Mouse (Mus musculus) limb, embryonic 12.5 days (tissue): ENCODE measurements around the gene Pou2f2. TPM values are rescaled to one million over a fixed set of nuclear protein-coding genes. Genes with fewer than 3 reads are reported as not detected.

Experiments used
- ATAC-seq: fragments of 200-750 bp; cut with Nextera tagmentation; 2 replicates; pipeline ENCODE4 v1.8.0; 2017; ENCODE audit warnings: low read depth, moderate TSS enrichment; ENCODE audit not compliant: insufficient number of reproducible peaks, insufficient read depth, low FRiP score, low TSS enrichment
- H3K27ac ChIP-seq: fragments of 300-500 bp; sonication (generic); 2 replicates; pipeline ENCODE4 v1.5.1; 2016; ENCODE audit warnings: mild to moderate bottlenecking, moderate library complexity
- H3K27me3 ChIP-seq: fragments of 300-500 bp; sonication (generic); 2 replicates; pipeline ENCODE4 v1.6.1; 2016; ENCODE audit warnings: mild to moderate bottlenecking, moderate library complexity
- H3K36me3 ChIP-seq: fragments of 300-500 bp; sonication (generic); 2 replicates; pipeline ENCODE4 v1.6.1; 2016; ENCODE audit warnings: mild to moderate bottlenecking, moderate library complexity
- H3K4me1 ChIP-seq: fragments of 300-500 bp; sonication (generic); replicated peaks from 2 replicates; pipeline ENCODE4 v1.6.1; 2016
- H3K4me2 ChIP-seq: fragments of 300-500 bp; sonication (generic); 2 replicates; pipeline ENCODE4 v1.6.1; 2016; ENCODE audit warnings: mild to moderate bottlenecking, moderate library complexity
- H3K4me3 ChIP-seq: fragments of 300-500 bp; sonication (generic); replicated peaks from 2 replicates; pipeline ENCODE4 v1.5.1; 2016; ENCODE audit warnings: mild to moderate bottlenecking
- H3K9ac ChIP-seq: fragments of 300-500 bp; sonication (generic); replicated peaks from 2 replicates; pipeline ENCODE4 v1.6.1; 2016; ENCODE audit warnings: mild to moderate bottlenecking, moderate library complexity
- H3K9me3 ChIP-seq: fragments of 300-500 bp; sonication (generic); 2 replicates; pipeline ENCODE4 v1.6.1; 2016; ENCODE audit warnings: mild to moderate bottlenecking, moderate library complexity
- WGBS: fragments of 180-500 bp; shearing (Covaris S2); methylation state at CpG from one replicate; pipeline ENCODE4 v1.1.7; 2016; 5-methylcytosine and 5-hydroxymethylcytosine counted together
- polyA plus RNA-seq: library from polyadenylated mRNA; unstranded; fragments of >200 nt; fragmentation: Nextera tagmentation; extraction: Ambion mirVana; gene quantifications from 2 replicates; pipeline ENCODE4 v1.2.1, GENCODE M21; 2016

Gene Pou2f2
- polyA plus RNA-seq, 1 experiment from 2014 or later: 2.9 TPM

DNA sequence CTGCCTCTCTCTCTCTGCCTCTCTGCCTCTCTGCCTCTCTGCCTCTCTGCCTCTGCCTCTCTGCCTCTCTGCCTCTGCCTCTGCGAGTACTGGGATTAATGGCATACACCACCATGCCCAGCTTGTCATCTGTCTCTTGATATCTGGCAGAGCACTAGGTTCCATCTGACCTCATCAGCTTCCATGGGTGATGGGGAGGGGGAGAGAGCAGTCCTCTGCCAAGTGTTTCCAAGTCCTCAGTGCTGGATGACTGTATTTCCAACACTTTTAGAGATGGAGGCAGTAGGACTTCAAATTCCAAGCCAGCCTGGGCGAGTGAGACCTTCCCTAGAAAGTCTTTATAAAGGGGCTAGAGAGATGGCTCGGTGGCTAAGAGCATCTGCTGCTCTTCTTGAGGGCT is 42.0 kb downstream of the Pou2f2 start:
- Histone ChIP-seq H3K9me3 (peaks cover 5% of the 10 kb centered on the region), H3K4me2 (no peak overlapping the region), H3K36me3 (no peaks in the 10 kb centered on the region), H3K4me3 (no peak overlapping the region), H3K27me3 (peaks cover 61% of the 10 kb centered on the region), H3K4me1 (peaks cover 3% of the 10 kb centered on the region; the same call in 1 of the 2 replicates), H3K9ac (no peak overlapping the region), H3K27ac (no peak overlapping the region)
- 40% methylated on average over 3 of the region's 3 CpGs for WGBS
- ATAC-seq: no peak

DNA sequence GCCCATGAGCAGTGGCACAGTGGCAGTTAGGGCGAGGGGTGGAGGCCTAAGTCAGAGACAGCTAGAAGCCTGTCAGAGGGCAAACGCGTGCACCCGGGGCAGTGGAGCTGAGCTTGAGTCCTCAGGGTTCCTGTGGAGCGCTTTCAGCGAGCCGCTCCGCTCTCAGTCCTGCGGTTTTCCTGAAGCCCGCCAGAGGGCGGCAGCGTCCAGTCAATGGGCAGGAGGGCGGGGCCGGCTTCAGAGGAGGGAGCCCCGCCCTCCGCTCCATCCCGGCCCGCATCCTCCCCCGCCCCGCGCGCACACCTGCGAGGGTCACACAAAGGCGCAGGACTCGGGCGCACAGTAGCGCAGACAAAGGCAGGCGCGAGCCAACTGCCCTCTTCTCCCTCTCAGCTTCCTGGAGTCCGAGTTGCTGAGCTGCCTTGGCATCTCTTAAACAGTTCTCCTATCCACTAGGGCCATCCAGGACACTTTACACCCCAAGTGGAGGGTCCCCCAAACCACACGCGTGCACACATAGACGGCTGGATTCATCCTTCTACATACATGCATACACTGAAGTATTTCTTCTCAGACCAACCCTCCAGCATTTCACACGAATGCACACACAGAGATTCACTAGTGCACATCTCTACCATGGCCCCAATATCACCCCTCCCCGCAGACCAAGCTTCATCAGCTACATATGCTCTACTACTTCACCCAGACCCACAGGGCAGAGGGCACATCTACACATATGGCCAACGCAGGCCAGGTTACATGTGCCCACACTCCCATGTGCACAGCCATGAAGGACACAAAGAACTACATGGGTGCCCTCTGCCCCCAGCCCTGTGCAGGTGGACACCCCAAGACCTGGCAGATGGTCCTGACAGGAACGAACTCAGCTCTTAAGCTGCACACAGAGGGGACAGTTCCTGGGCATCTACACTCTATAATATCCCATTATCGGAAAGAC is 46.2 kb downstream of the Pou2f2 start:
- peak overlapping the region; percentile 60 for H3K4me2 ChIP-seq
- H3K4me3 ChIP-seq: peak overlapping the region; percentile 26
- no peaks in the 10 kb centered on the region for H3K36me3 ChIP-seq
- WGBS: 9% methylated on average over 38 of the region's 38 CpGs
- peaks cover 84% of the 10 kb centered on the region for H3K27me3 ChIP-seq
- H3K9ac ChIP-seq: no peak overlapping the region
- H3K27ac ChIP-seq: no peak overlapping the region
- ATAC-seq: peak; percentile 71
- peaks cover 9% of the 10 kb centered on the region; the same call in 1 of the 2 replicates for H3K4me1 ChIP-seq
- H3K9me3 ChIP-seq: peaks cover 5% of the 10 kb centered on the region

DNA sequence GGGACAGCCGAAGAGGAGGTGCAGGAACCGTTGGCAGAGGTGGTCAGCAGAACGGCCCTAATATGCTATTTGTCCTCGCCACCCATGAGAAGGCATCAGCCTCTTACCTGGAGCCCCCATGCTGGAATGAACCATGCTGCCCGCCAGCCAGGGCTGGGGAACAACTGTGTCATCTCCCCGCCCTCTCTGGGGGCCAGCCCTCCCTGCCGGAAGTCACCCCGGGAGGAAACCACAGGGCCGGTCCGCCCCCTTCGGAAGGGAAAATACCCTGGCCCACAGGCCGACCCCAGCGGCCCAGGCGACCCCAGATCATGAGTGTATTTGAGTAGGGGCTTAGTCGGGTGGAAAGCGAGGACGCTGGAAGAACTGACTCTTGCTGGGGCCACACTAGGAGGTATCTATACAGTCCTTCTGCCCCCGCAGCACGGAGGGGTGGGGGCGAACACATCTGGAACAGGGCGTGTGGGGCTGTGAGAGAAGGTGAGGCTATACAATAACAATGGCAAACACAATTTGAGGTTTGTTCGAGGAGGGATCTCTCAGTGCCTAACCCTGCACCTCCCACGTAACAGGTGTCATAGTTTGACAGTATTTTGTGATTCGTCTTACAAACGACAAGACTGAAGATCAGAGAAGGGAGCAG is 47.1 kb downstream of the Pou2f2 start:
- peak overlapping the region; percentile 34; the same call in 1 of the 2 replicates for H3K4me2 ChIP-seq
- peaks cover 9% of the 10 kb centered on the region; the same call in 1 of the 2 replicates for H3K4me1 ChIP-seq
- peaks cover 75% of the 10 kb centered on the region for H3K27me3 ChIP-seq
- 8% methylated on average over 25 of the region's 25 CpGs for WGBS
- H3K36me3 ChIP-seq: no peaks in the 10 kb centered on the region
- H3K9me3 ChIP-seq: peaks cover 5% of the 10 kb centered on the region
- ATAC-seq: 0 out of 2 replicates have a peak, but pooled peaks have one; percentile 19
- H3K4me3 ChIP-seq: 0 out of 2 replicates have a peak overlapping the region, but pooled peaks have one; percentile 7
- no peak overlapping the region for H3K9ac ChIP-seq
- no peak overlapping the region for H3K27ac ChIP-seq

DNA sequence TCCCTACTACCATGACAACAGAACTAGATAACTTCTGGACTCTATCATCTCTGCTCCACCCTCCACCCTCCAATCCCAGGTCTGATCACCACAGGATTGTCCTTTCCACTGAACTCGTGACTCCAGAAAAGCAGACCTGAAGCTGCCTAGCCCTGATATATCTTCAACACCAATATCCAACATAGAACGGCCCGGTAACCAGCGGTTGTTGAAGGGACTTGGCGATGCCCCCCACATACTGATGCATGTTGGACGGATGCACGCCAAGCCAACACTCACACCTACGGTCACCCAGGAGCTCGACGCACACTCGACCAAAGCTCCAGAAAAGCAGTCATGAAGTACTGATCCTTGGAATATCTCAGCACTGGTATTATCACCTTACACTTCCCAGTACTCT is 48.3 kb downstream of the Pou2f2 start:
- Histone ChIP-seq H3K36me3 (no peaks in the 10 kb centered on the region), H3K27ac (no peak overlapping the region), H3K9me3 (peaks cover 5% of the 10 kb centered on the region), H3K4me2 (no peak overlapping the region), H3K9ac (no peak overlapping the region), H3K4me3 (no peak overlapping the region), H3K27me3 (peaks cover 72% of the 10 kb centered on the region), H3K4me1 (peaks cover 9% of the 10 kb centered on the region; the same call in 1 of the 2 replicates)
- ATAC-seq: no peak
- 90% methylated on average over 11 of the region's 11 CpGs for WGBS

DNA sequence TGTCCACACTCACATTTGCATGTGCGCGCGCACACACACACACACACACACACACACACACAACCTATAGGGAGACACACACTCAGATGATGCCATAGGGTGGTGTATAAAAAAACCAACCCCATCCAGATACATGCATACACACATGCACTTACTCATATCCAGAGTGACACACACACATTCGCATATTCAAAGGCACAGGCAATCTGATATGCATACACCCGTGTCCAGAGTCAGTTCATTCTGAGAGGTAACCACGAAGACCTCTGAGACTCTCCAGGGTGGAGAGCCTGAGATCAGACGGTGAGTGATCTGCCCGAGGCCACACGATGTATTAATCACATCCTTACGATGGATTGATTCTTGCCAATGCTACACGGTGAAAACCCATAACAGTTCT is 49.0 kb downstream of the Pou2f2 start:
- Histone ChIP-seq H3K9ac (no peak overlapping the region), H3K36me3 (no peaks in the 10 kb centered on the region), H3K27ac (no peak overlapping the region), H3K4me1 (peaks cover 9% of the 10 kb centered on the region; the same call in 1 of the 2 replicates), H3K27me3 (peaks cover 66% of the 10 kb centered on the region), H3K9me3 (peaks cover 2% of the 10 kb centered on the region), H3K4me2 (no peak overlapping the region), H3K4me3 (no peak overlapping the region)
- ATAC-seq: no peak
- WGBS: 77% methylated on average over 11 of the region's 11 CpGs

DNA sequence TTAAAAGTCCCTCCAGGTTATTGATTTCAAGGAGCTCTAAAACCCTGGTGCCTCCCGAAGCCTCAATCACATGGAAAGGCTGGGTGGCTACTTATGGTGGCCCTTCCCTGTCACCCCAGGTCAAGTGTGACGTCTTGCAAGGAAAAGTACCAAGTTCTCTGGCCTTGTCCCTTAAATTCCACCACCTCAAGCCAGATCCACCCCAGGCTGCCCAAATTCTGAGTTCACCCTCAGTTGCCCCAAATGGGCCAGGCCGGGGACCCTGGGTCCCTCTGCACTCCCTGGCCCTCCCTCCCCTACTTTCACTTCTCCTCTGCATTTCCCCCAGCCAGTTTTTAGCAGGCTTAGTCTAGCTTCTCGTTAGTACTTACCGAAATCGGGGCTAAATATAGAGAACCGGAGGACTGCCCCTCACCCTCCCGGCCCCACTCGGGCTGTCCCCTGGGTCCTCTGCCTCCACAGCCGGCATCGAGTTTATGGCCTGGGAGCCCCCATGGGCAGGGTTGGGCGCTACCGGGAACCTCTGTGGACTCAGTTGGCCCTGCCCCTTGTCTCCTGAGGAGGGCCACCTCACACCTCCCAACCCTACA is 50.0 kb downstream of the Pou2f2 start:
- no peak overlapping the region for H3K9ac ChIP-seq
- H3K27me3 ChIP-seq: peaks cover 55% of the 10 kb centered on the region
- no peaks in the 10 kb centered on the region for H3K36me3 ChIP-seq
- H3K27ac ChIP-seq: no peak overlapping the region
- ATAC-seq: no peak
- H3K4me3 ChIP-seq: no peak overlapping the region
- 50% methylated on average over 13 of the region's 13 CpGs for WGBS
- H3K4me1 ChIP-seq: peaks cover 9% of the 10 kb centered on the region; the same call in 1 of the 2 replicates
- no peak overlapping the region for H3K4me2 ChIP-seq
- H3K9me3 ChIP-seq: no peaks in the 10 kb centered on the region

DNA sequence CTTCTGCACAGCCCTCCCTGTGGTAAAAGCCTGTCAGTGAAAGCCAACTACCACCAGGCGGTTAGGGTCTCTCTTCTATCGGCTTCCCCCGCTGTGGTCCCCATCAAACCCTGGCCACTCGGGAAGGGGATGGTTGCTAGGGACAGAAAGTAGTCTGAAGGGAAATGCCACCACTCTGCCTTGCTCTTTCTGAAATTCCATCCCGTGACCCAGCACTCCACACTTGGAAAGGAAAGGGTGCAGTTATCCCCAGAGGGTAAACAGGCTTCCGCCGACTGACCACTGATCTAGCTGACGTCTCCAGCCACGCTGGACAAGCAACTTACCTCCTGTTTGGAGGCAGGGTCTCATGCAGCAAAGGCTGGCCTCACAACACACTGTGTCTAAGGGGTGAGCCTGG is 51.6 kb downstream of the Pou2f2 start:
- ATAC-seq: no peak
- 73% methylated on average over 9 of the region's 9 CpGs for WGBS

DNA sequence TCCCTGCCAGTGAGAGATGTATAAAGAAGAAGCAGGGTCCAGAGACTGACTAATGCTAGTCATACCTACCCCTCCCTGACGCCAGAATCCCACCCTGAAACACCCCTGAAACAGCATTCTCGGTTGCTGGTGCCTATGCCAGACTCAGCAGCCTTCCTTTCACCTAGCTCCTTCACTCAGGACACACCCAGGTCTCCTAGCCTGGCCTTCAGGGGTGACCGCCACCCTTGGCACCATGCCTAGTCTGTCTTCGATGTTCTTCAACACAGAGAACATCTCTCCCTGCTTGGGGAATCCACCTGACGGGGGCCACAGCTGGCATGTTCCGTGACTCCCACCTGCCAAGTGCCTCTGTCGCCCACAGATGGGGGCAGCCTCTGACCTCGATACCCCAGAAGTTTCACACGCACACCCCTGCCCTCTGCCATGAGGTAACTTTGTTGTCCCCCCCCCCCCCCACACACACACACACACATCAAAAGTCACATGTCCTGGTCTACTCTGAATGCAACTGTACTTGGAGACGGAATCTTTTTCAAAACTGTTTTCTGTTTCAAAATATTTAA is 53.7 kb downstream of the Pou2f2 start:
- Histone ChIP-seq H3K9ac (no peak overlapping the region), H3K36me3 (no peaks in the 10 kb centered on the region), H3K27ac (no peak overlapping the region), H3K4me2 (no peak overlapping the region), H3K4me3 (no peak overlapping the region), H3K9me3 (no peaks in the 10 kb centered on the region), H3K27me3 (peaks cover 26% of the 10 kb centered on the region), H3K4me1 (no peaks in the 10 kb centered on the region)
- WGBS: 83% methylated on average over 10 of the region's 10 CpGs
- no peak for ATAC-seq

More for the DNA sequence above, 51.6 kb downstream of the Pou2f2 start:
- Histone ChIP-seq H3K4me1 (peaks cover 9% of the 10 kb centered on the region; the same call in 1 of the 2 replicates), H3K27ac (no peak overlapping the region), H3K36me3 (no peaks in the 10 kb centered on the region), H3K9ac (no peak overlapping the region), H3K27me3 (peaks cover 40% of the 10 kb centered on the region), H3K4me2 (no peak overlapping the region), H3K4me3 (no peak overlapping the region), H3K9me3 (no peaks in the 10 kb centered on the region)

DNA sequence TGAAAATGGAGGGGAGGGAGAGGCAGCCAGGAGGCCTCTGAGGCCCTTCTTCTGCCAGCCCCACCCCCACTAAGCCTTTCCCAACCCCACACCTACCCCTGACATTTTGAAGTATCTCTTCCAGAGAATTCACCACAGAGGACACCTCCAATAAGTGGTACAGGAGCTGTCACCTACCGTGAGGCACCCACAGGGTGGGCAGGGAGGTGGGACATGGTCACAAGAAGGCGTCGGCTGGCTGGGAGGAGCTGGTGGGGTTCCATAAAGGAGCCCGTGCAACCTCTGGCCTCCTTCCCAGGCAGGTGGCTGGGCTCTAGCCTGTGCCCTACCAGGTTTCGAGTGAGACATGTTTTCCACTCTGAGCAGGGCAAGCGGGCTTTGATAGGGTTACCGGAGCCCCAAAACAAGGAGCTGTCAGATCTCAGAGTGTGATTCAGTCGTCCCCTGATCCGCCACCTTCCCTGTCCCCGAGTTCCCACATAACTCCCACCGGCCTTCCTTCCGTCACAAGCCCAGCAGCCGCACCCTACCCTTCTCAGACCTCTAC is 58.2 kb downstream of the Pou2f2 start:
- Histone ChIP-seq H3K9me3 (no peaks in the 10 kb centered on the region), H3K4me3 (no peak overlapping the region), H3K27ac (no peak overlapping the region), H3K4me1 (0 out of 2 replicates have a peak, but pooled peaks cover 2% of the 10 kb centered on the region), H3K4me2 (no peak overlapping the region), H3K27me3 (peaks cover 14% of the 10 kb centered on the region), H3K36me3 (no peaks in the 10 kb centered on the region), H3K9ac (no peak overlapping the region)
- 62% methylated on average over 13 of the region's 13 CpGs for WGBS
- ATAC-seq: no peak

DNA sequence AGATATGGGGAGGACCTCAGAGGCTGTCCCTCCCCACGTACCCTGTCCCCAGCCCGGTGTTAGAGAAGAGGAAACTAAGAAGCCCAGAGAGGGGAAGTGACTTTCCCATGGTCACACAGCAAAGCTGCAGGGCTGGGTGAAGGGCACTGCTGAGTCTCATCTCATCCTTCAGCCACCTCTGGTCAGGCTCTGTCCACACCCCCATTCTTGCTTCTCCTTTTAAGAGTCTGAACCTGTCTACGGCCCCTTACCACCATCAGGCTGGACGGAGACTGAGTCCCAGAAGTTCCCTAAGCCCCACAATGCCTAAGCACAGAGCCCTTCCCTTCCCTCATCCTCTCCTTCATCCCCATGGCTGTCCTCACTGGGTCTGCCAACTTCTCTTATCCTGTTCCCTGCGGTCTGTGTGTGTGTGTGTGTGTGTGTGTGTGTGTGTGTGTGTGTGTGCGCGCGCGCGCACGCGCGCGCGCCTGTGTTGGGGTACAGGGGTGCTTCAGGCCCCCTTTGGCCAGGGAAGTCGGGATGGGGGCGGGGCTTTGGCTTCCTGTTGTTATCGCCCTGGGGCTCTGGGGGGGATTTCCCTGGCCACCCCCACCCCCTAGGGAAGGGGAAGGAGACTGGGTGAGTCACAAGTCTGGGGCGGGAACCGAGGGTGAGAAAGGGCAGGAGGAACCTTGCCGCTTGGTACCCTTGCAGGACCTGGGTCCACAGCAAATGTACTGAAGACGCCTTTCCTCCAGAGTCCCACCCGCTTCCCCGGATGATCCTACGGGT is 59.3 kb downstream of the Pou2f2 start:
- Histone ChIP-seq H3K36me3 (no peaks in the 10 kb centered on the region), H3K9me3 (no peaks in the 10 kb centered on the region), H3K9ac (no peak overlapping the region), H3K4me1 (peaks cover 6% of the 10 kb centered on the region; the same call in 1 of the 2 replicates), H3K27me3 (peaks cover 24% of the 10 kb centered on the region), H3K4me2 (no peak overlapping the region), H3K4me3 (no peak overlapping the region), H3K27ac (no peak overlapping the region)
- WGBS: 62% methylated on average over 15 of the region's 25 CpGs
- no peak for ATAC-seq
